17 mouse cellular contexts compared by ENCODE assay signal in the genomic region with DNA sequence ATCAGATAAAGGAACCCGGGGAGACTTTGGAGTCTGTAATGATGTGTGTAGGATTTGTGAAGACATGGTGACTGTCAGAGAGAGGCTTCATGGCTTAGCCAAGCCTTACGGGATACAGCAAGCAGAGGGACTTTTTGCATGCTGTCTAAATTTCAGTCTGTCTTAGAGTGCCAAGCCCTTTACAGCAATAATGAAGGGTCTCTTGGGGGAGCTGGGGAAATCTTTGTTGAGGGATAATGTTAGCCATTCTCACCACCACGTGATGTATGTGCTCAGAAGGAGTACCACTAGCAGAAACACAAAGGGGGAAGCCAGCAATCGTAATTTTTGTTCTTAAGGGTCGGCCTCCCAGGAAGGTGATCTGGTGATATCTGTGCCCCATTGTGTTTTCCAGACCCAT.
DNase-seq lines count a peak whose midpoint lies in the region; ATAC-seq lines count a peak whose summit lies in the region.
"Had no signal": no experiment of that assay in that cellular context is flagged by ENCODE, and none has a peak within 500 bp of the region (broad histone marks: within the 10 kb centered on the region; RNA-seq: fewer than 3 reads in every experiment).

No protein-coding gene starts in this region.

- WGBS in midbrain, embryonic 14.5 days: 63% methylated on average over 5 of the region's 5 CpGs
- WGBS in midbrain, embryonic 11.5 days: 74% methylated on average over 5 of the region's 5 CpGs
- WGBS in embryonic facial prominence, embryonic 14.5 days: 49% methylated on average over 5 of the region's 5 CpGs
- WGBS in forebrain, embryonic 16.5 days: 48% methylated on average over 5 of the region's 5 CpGs
- WGBS in limb, embryonic 15.5 days: 33% methylated on average over 5 of the region's 5 CpGs

- no peaks in the 10 kb centered on the region for H3K36me3 ChIP-seq in midbrain, embryonic 14.5 days (ENCODE audit: control insufficient read depth, insufficient read depth, low read length)
- H3K36me3 ChIP-seq in midbrain, embryonic 11.5 days (ENCODE audit: control insufficient read depth, insufficient read depth, low read length): no peaks in the 10 kb centered on the region
- H3K36me3 ChIP-seq in embryonic facial prominence, embryonic 14.5 days (ENCODE audit: control insufficient read depth, insufficient read depth, low read length): no peaks in the 10 kb centered on the region
- no peaks in the 10 kb centered on the region for H3K36me3 ChIP-seq in forebrain, embryonic 16.5 days (ENCODE audit: control insufficient read depth, insufficient read depth)
- H3K36me3 ChIP-seq in limb, embryonic 15.5 days: no peaks in the 10 kb centered on the region
- H3K36me3 ChIP-seq: heart, embryonic 15.5 days; neural tube, embryonic 12.5 days had no signal

- no peaks in the 10 kb centered on the region for H3K27me3 ChIP-seq in midbrain, embryonic 14.5 days (ENCODE audit: control insufficient read depth, insufficient read depth, low read length)
- H3K27me3 ChIP-seq in midbrain, embryonic 11.5 days (ENCODE audit: control insufficient read depth, insufficient read depth, low read length): no peaks in the 10 kb centered on the region
- H3K27me3 ChIP-seq in embryonic facial prominence, embryonic 14.5 days (replicated peaks; ENCODE audit: control insufficient read depth, insufficient read depth, low read length): no peaks in the 10 kb centered on the region
- no peaks in the 10 kb centered on the region for H3K27me3 ChIP-seq in forebrain, embryonic 16.5 days (replicated peaks; ENCODE audit: control insufficient read depth, insufficient read depth, low read length)
- no peaks in the 10 kb centered on the region for H3K27me3 ChIP-seq in limb, embryonic 15.5 days
- H3K27me3 ChIP-seq: heart, embryonic 15.5 days; neural tube, embryonic 12.5 days had no signal

- H3K4me3 ChIP-seq in midbrain, embryonic 14.5 days (replicated peaks; ENCODE audit: low read depth, low read length): no peak overlapping the region
- no peak overlapping the region for H3K4me3 ChIP-seq in midbrain, embryonic 11.5 days (ENCODE audit: low read depth, low read length)
- no peak overlapping the region for H3K4me3 ChIP-seq in embryonic facial prominence, embryonic 14.5 days (ENCODE audit: low read depth, low read length)
- H3K4me3 ChIP-seq in forebrain, embryonic 16.5 days (replicated peaks; ENCODE audit: low read length): no peak overlapping the region
- no peak overlapping the region for H3K4me3 ChIP-seq in limb, embryonic 15.5 days
- H3K4me3 ChIP-seq: heart, embryonic 15.5 days; neural tube, embryonic 12.5 days had no signal

- peak; percentile 10 for DNase-seq in midbrain, embryonic 14.5 days
- no peak for DNase-seq in midbrain, embryonic 11.5 days (ENCODE audit: low spot score, missing footprints)
- DNase-seq in embryonic facial prominence, embryonic 14.5 days (ENCODE audit: low spot score): peak; percentile 49
- no peak for DNase-seq in cerebellum, adult 11-12 months
- no peak for DNase-seq in T-cell, adult 2 months (ENCODE audit: low spot score)
- DNase-seq: cerebellum, postnatal 10 days; gastrocnemius, postnatal 10 days; heart, adult 18-20 months; layer of hippocampus, postnatal 36 days had no signal

- H3K27ac ChIP-seq in midbrain, embryonic 14.5 days (replicated peaks; ENCODE audit: low read depth, low read length): 0 out of 2 replicates have a peak overlapping the region, but pooled peaks have one; percentile 17
- H3K27ac ChIP-seq in midbrain, embryonic 11.5 days (ENCODE audit: low read depth, low read length): no peak overlapping the region
- peak overlapping the region; percentile 62 for H3K27ac ChIP-seq in embryonic facial prominence, embryonic 14.5 days (replicated peaks; ENCODE audit: low read depth, low read length)
- no peak overlapping the region for H3K27ac ChIP-seq in forebrain, embryonic 16.5 days (ENCODE audit: low read length)
- H3K27ac ChIP-seq in limb, embryonic 15.5 days: peak overlapping the region; percentile 9; the same call in 1 of the 2 replicates
- H3K27ac ChIP-seq: heart, embryonic 15.5 days; kidney, postnatal 0 days; liver, embryonic 14.5 days; neural tube, embryonic 12.5 days had no signal

- no peaks in the 10 kb centered on the region for H3K9me3 ChIP-seq in midbrain, embryonic 14.5 days (ENCODE audit: control insufficient read depth, low read length)
- no peaks in the 10 kb centered on the region for H3K9me3 ChIP-seq in midbrain, embryonic 11.5 days (ENCODE audit: control insufficient read depth, low read length)
- H3K9me3 ChIP-seq in embryonic facial prominence, embryonic 14.5 days (ENCODE audit: control insufficient read depth, low read length): no peaks in the 10 kb centered on the region
- H3K9me3 ChIP-seq in forebrain, embryonic 16.5 days (ENCODE audit: control insufficient read depth, low read length): no peaks in the 10 kb centered on the region
- no peaks in the 10 kb centered on the region for H3K9me3 ChIP-seq in limb, embryonic 15.5 days
- H3K9me3 ChIP-seq: heart, embryonic 15.5 days; neural tube, embryonic 12.5 days had no signal

- no peak overlapping the region for H3K4me2 ChIP-seq in midbrain, embryonic 14.5 days (ENCODE audit: low read length)
- no peak overlapping the region for H3K4me2 ChIP-seq in midbrain, embryonic 11.5 days
- no peak overlapping the region for H3K4me2 ChIP-seq in embryonic facial prominence, embryonic 14.5 days (ENCODE audit: low read depth, low read length)
- no peak overlapping the region for H3K4me2 ChIP-seq in forebrain, embryonic 16.5 days (ENCODE audit: low read length)
- no peak overlapping the region for H3K4me2 ChIP-seq in limb, embryonic 15.5 days
- H3K4me2 ChIP-seq: heart, embryonic 15.5 days; neural tube, embryonic 12.5 days had no signal

- no peak overlapping the region for H3K9ac ChIP-seq in midbrain, embryonic 14.5 days (replicated peaks; ENCODE audit: low read length)
- no peak overlapping the region for H3K9ac ChIP-seq in midbrain, embryonic 11.5 days (ENCODE audit: low read length)
- no peak overlapping the region for H3K9ac ChIP-seq in embryonic facial prominence, embryonic 14.5 days (ENCODE audit: low read depth, low read length)
- no peak overlapping the region for H3K9ac ChIP-seq in forebrain, embryonic 16.5 days (replicated peaks; ENCODE audit: low read depth, low read length)
- no peak overlapping the region for H3K9ac ChIP-seq in limb, embryonic 15.5 days
- H3K9ac ChIP-seq: heart, embryonic 15.5 days; liver, embryonic 14.5 days; neural tube, embryonic 12.5 days had no signal

- H3K4me1 ChIP-seq in midbrain, embryonic 14.5 days (ENCODE audit: control insufficient read depth, insufficient read depth, low read length): peaks cover 12% of the 10 kb centered on the region
- H3K4me1 ChIP-seq in midbrain, embryonic 11.5 days (ENCODE audit: control insufficient read depth, insufficient read depth, low read length): peaks cover 4% of the 10 kb centered on the region; the same call in 1 of the 2 replicates
- peaks cover 14% of the 10 kb centered on the region for H3K4me1 ChIP-seq in embryonic facial prominence, embryonic 14.5 days (ENCODE audit: control insufficient read depth, insufficient read depth, low read length)
- peaks cover 3% of the 10 kb centered on the region; the same call in 1 of the 2 replicates for H3K4me1 ChIP-seq in forebrain, embryonic 16.5 days (replicated peaks; ENCODE audit: control insufficient read depth, insufficient read depth, low read length)
- peaks cover 27% of the 10 kb centered on the region for H3K4me1 ChIP-seq in limb, embryonic 15.5 days
- H3K4me1 ChIP-seq: heart, embryonic 15.5 days had no signal

- ATAC-seq in midbrain, embryonic 14.5 days (ENCODE audit: low FRiP score, low TSS enrichment): no peak
- no peak for ATAC-seq in midbrain, embryonic 11.5 days (ENCODE audit: low FRiP score)
- ATAC-seq in embryonic facial prominence, embryonic 14.5 days (ENCODE audit: low read depth): 0 out of 2 replicates have a peak, but pooled peaks have one; percentile 33
- peak; percentile 57 for ATAC-seq in forebrain, embryonic 16.5 days
- ATAC-seq in limb, embryonic 15.5 days (ENCODE audit: insufficient number of reproducible peaks, low FRiP score, low TSS enrichment, low read depth): no peak
- ATAC-seq: hindbrain, embryonic 16.5 days; intestine, postnatal 0 days had no signal

Comparison
In these comparisons a context has a peak if more than half of its experiments do, and no peak if none do; other contexts are left out.
1. DNase-seq: peak in midbrain, embryonic 14.5 days (single experiment) and embryonic facial prominence, embryonic 14.5 days (single experiment); none in midbrain, embryonic 11.5 days (single experiment), cerebellum, adult 11-12 months (single experiment) and T-cell, adult 2 months (single experiment).
2. H3K27ac ChIP-seq: peak in midbrain, embryonic 14.5 days (single experiment), embryonic facial prominence, embryonic 14.5 days (single experiment) and limb, embryonic 15.5 days (single experiment); none in midbrain, embryonic 11.5 days (single experiment) and forebrain, embryonic 16.5 days (single experiment).
3. ATAC-seq: peak in embryonic facial prominence, embryonic 14.5 days (single experiment) and forebrain, embryonic 16.5 days (single experiment); none in midbrain, embryonic 14.5 days (single experiment), midbrain, embryonic 11.5 days (single experiment) and limb, embryonic 15.5 days (single experiment).